Mouse (Mus musculus) stomach, embryonic 14.5 days (tissue): ENCODE measurements around the gene Dgkg. TPM values are rescaled to one million over a fixed set of nuclear protein-coding genes. Genes with fewer than 3 reads are reported as not detected.

Source experiments
- ATAC-seq: fragments of 200-750 bp; cut with Nextera tagmentation; 2 replicates; pipeline ENCODE4 v1.8.0; 2017; ENCODE audit warnings: low read depth, moderate TSS enrichment; ENCODE audit not compliant: insufficient number of reproducible peaks, insufficient read depth, low FRiP score
- H3K27ac ChIP-seq: fragments of 300-500 bp; sonication (generic); 2 replicates; pipeline ENCODE4 v1.5.1; 2014; ENCODE audit warnings: mild to moderate bottlenecking, low read length, moderate library complexity, mixed read lengths
- H3K27me3 ChIP-seq: fragments of 300-500 bp; sonication (generic); 2 replicates; pipeline ENCODE4 v1.6.1; 2014; ENCODE audit warnings: low read length, control low read depth, mixed read lengths; ENCODE audit not compliant: control insufficient read depth, insufficient read depth
- H3K36me3 ChIP-seq: fragments of 300-500 bp; sonication (generic); 2 replicates; pipeline ENCODE4 v1.6.1; 2014; ENCODE audit warnings: mild to moderate bottlenecking, control low read depth, low read length, moderate library complexity, mixed read lengths; ENCODE audit not compliant: control insufficient read depth, insufficient read depth
- H3K4me1 ChIP-seq: fragments of 300-500 bp; sonication (generic); 2 replicates; pipeline ENCODE4 v1.6.1; 2014; ENCODE audit warnings: low read length, control low read depth, mixed read lengths; ENCODE audit not compliant: control insufficient read depth, insufficient read depth
- H3K4me2 ChIP-seq: fragments of 300-500 bp; sonication (generic); replicated peaks from 2 replicates; pipeline ENCODE4 v1.6.1; 2014; ENCODE audit warnings: low read depth, low read length, control low read depth
- H3K4me3 ChIP-seq: fragments of 300-500 bp; sonication (generic); 2 replicates; pipeline ENCODE4 v1.5.1; 2014; ENCODE audit warnings: low read depth, low read length, control low read depth
- H3K9ac ChIP-seq: fragments of 300-500 bp; sonication (generic); replicated peaks from 2 replicates; pipeline ENCODE4 v1.6.1; 2014; ENCODE audit warnings: low read depth, mild to moderate bottlenecking, control low read depth, low read length, moderate library complexity, mixed read lengths
- H3K9me3 ChIP-seq: fragments of 300-500 bp; sonication (generic); 2 replicates; pipeline ENCODE4 v1.6.1; 2016; ENCODE audit warnings: low read depth, low read length, control low read depth; ENCODE audit not compliant: control insufficient read depth
- WGBS: fragments of 180-500 bp; shearing (Covaris S2); extraction: QIAGEN DNeasy Blood & Tissue Kit; methylation state at CpG from one replicate; pipeline ENCODE4 v1.1.7; 2014; 5-methylcytosine and 5-hydroxymethylcytosine counted together
- polyA plus RNA-seq: library from polyadenylated mRNA; unstranded; fragments of >200 nt; fragmentation: Nextera tagmentation; extraction: Ambion mirVana; gene quantifications from 2 replicates; pipeline ENCODE4 v1.2.1, GENCODE M21; 2014

Gene Dgkg
- polyA plus RNA-seq, 1 experiment from 2014 or later, result 1.8 TPM

GRCm38 (mm10) chr16:22563594-22563993, 93.4 kb downstream of the Dgkg start:
- no peak overlapping the region for H3K4me2 ChIP-seq
- H3K4me3 ChIP-seq, result no peak overlapping the region
- H3K9ac ChIP-seq, result no peak overlapping the region
- no peaks in the 10 kb centered on the region for H3K27me3 ChIP-seq
- H3K4me1 ChIP-seq, result no peaks in the 10 kb centered on the region
- H3K36me3 ChIP-seq, result no peaks in the 10 kb centered on the region
- ATAC-seq, result no peak
- H3K9me3 ChIP-seq, result no peaks in the 10 kb centered on the region
- H3K27ac ChIP-seq, result no peak overlapping the region

GRCm38 (mm10) chr16:22554996-22555395, 102.0 kb downstream of the Dgkg start:
- Histone ChIP-seq H3K4me1 (peaks cover 3% of the 10 kb centered on the region; the same call in 1 of the 2 replicates), H3K9ac (no peak overlapping the region), H3K27ac (no peak overlapping the region), H3K9me3 (no peaks in the 10 kb centered on the region), H3K4me2 (no peak overlapping the region), H3K36me3 (no peaks in the 10 kb centered on the region), H3K27me3 (no peaks in the 10 kb centered on the region), H3K4me3 (no peak overlapping the region)
- 47% methylated on average over 2 of the region's 2 CpGs for WGBS
- ATAC-seq, result no peak

- no peak overlapping the region for H3K4me2 ChIP-seq
- H3K27me3 ChIP-seq, result no peaks in the 10 kb centered on the region
- WGBS, result 60% methylated on average over 9 of the region's 9 CpGs
- H3K36me3 ChIP-seq, result no peaks in the 10 kb centered on the region
- ATAC-seq, result no peak
- H3K4me1 ChIP-seq, result peaks cover 5% of the 10 kb centered on the region; the same call in 1 of the 2 replicates
- no peak overlapping the region for H3K9ac ChIP-seq
- no peak overlapping the region for H3K4me3 ChIP-seq
- no peak overlapping the region for H3K27ac ChIP-seq
- no peaks in the 10 kb centered on the region for H3K9me3 ChIP-seq
Observed at GRCm38 (mm10) chr16:22552351-22552750, 104.7 kb downstream of the Dgkg start.

- H3K27me3 ChIP-seq, result no peaks in the 10 kb centered on the region
- H3K4me1 ChIP-seq, result peaks cover 5% of the 10 kb centered on the region; the same call in 1 of the 2 replicates
- H3K9me3 ChIP-seq, result no peaks in the 10 kb centered on the region
- no peak overlapping the region for H3K9ac ChIP-seq
- H3K4me2 ChIP-seq, result no peak overlapping the region
- no peak for ATAC-seq
- WGBS, result 15% methylated on average over 11 of the region's 11 CpGs
- no peaks in the 10 kb centered on the region for H3K36me3 ChIP-seq
- no peak overlapping the region for H3K27ac ChIP-seq
- no peak overlapping the region for H3K4me3 ChIP-seq
Observed at GRCm38 (mm10) chr16:22551231-22552000, 105.6 kb downstream of the Dgkg start.

GRCm38 (mm10) chr16:22549346-22549745, 107.7 kb downstream of the Dgkg start:
- Histone ChIP-seq H3K27ac (no peak overlapping the region), H3K4me3 (no peak overlapping the region), H3K27me3 (no peaks in the 10 kb centered on the region), H3K9me3 (no peaks in the 10 kb centered on the region), H3K4me1 (peaks cover 16% of the 10 kb centered on the region; the same call in 1 of the 2 replicates), H3K36me3 (no peaks in the 10 kb centered on the region), H3K4me2 (no peak overlapping the region), H3K9ac (no peak overlapping the region)
- ATAC-seq, result no peak
- WGBS, result 80% methylated on average over 5 of the region's 5 CpGs

GRCm38 (mm10) chr16:22548167-22549080, 108.6 kb downstream of the Dgkg start:
- Histone ChIP-seq H3K4me2 (peak overlapping the region; percentile 64), H3K4me1 (peaks cover 16% of the 10 kb centered on the region; the same call in 1 of the 2 replicates), H3K9ac (no peak overlapping the region), H3K27me3 (no peaks in the 10 kb centered on the region), H3K9me3 (no peaks in the 10 kb centered on the region), H3K36me3 (no peaks in the 10 kb centered on the region), H3K4me3 (peak overlapping the region; percentile 29), H3K27ac (peak overlapping the region; percentile 44; the same call in 1 of the 2 replicates)
- 9% methylated on average over 26 of the region's 26 CpGs for WGBS
- ATAC-seq, result peak; percentile 73

- Histone ChIP-seq H3K27ac (no peak overlapping the region), H3K4me2 (peak overlapping the region; percentile 64)
- ATAC-seq, result no peak
Observed at GRCm38 (mm10) chr16:22547741-22548140, 109.3 kb downstream of the Dgkg start.

GRCm38 (mm10) chr16:22545799-22546198, 111.2 kb downstream of the Dgkg start:
- H3K36me3 ChIP-seq, result no peaks in the 10 kb centered on the region
- H3K4me3 ChIP-seq, result no peak overlapping the region
- peaks cover 13% of the 10 kb centered on the region; the same call in 1 of the 2 replicates for H3K4me1 ChIP-seq
- no peak overlapping the region for H3K9ac ChIP-seq
- no peaks in the 10 kb centered on the region for H3K9me3 ChIP-seq
- no peaks in the 10 kb centered on the region for H3K27me3 ChIP-seq
- H3K27ac ChIP-seq, result peak overlapping the region; percentile 36; the same call in 1 of the 2 replicates
- H3K4me2 ChIP-seq, result no peak overlapping the region
- no peak for ATAC-seq
- 68% methylated on average over 8 of the region's 8 CpGs for WGBS

More at GRCm38 (mm10) chr16:22547741-22548140, 109.3 kb downstream of the Dgkg start:
- Histone ChIP-seq H3K36me3 (no peaks in the 10 kb centered on the region), H3K9me3 (no peaks in the 10 kb centered on the region), H3K9ac (no peak overlapping the region), H3K4me1 (peaks cover 16% of the 10 kb centered on the region; the same call in 1 of the 2 replicates), H3K27me3 (no peaks in the 10 kb centered on the region), H3K4me3 (peak overlapping the region; percentile 29)
- 68% methylated on average over 10 of the region's 10 CpGs for WGBS
